Mouse (Mus musculus) neural tube, embryonic 11.5 days (tissue): ENCODE data around the gene Orc5. TPM values are rescaled to one million over a fixed set of nuclear protein-coding genes. Genes with fewer than 3 reads are reported as not detected.
"Not testable (repeated sequence)": the region's sequence is repeated elsewhere in the genome, so short reads cannot be mapped to it uniquely, and the experiment has no call there.

Source experiments
- ATAC-seq: fragments of 200-750 bp; cut with Nextera tagmentation; 2 replicates; pipeline ENCODE4 v1.8.0; 2017; ENCODE audit warnings: moderate number of reproducible peaks, mild to moderate bottlenecking, moderate TSS enrichment, moderate library complexity; ENCODE audit not compliant: insufficient read depth, low FRiP score, low TSS enrichment
- DNase-seq: peaks from one replicate; pipeline ENCODE4 v3.0.0-alpha.2; 2015; ENCODE audit warnings: low spot score
- H3K27ac ChIP-seq: fragments of 300-500 bp; sonication (generic); 2 replicates; pipeline ENCODE4 v1.5.1; 2014; ENCODE audit warnings: low read depth, mild to moderate bottlenecking, low read length
- H3K27me3 ChIP-seq: fragments of 300-500 bp; sonication (generic); 2 replicates; pipeline ENCODE4 v1.6.1; 2014; ENCODE audit warnings: mild to moderate bottlenecking, low read length, mixed read lengths; ENCODE audit not compliant: control insufficient read depth, insufficient read depth
- H3K36me3 ChIP-seq: fragments of 300-500 bp; sonication (generic); 2 replicates; pipeline ENCODE4 v1.6.1; 2014; ENCODE audit warnings: mild to moderate bottlenecking, low read length, moderate library complexity, mixed read lengths; ENCODE audit not compliant: control insufficient read depth, insufficient read depth
- H3K4me1 ChIP-seq: fragments of 300-500 bp; sonication (generic); 2 replicates; pipeline ENCODE4 v1.6.1; 2014; ENCODE audit warnings: low read length, mixed read lengths; ENCODE audit not compliant: control insufficient read depth, insufficient read depth
- H3K4me2 ChIP-seq: fragments of 300-500 bp; sonication (generic); 2 replicates; pipeline ENCODE4 v1.6.1; 2014; ENCODE audit warnings: low read depth, mild to moderate bottlenecking, moderate library complexity
- H3K4me3 ChIP-seq: fragments of 300-500 bp; sonication (generic); 2 replicates; pipeline ENCODE4 v1.5.1; 2014; ENCODE audit warnings: low read depth, low read length
- H3K9ac ChIP-seq: fragments of 300-500 bp; sonication (generic); 2 replicates; pipeline ENCODE4 v1.6.1; 2014; ENCODE audit warnings: mild to moderate bottlenecking, low read length
- H3K9me3 ChIP-seq: fragments of 300-500 bp; sonication (generic); 2 replicates; pipeline ENCODE4 v1.6.1; 2016; ENCODE audit warnings: low read length; ENCODE audit not compliant: control insufficient read depth
- WGBS: fragments of 180-500 bp; shearing (Covaris S2); extraction: QIAGEN DNeasy Blood & Tissue Kit; methylation state at CpG from one replicate; pipeline ENCODE4 v1.1.7; 2014; 5-methylcytosine and 5-hydroxymethylcytosine counted together
- polyA plus RNA-seq: library from polyadenylated mRNA; unstranded; fragments of >200 nt; fragmentation: Nextera tagmentation; extraction: Ambion mirVana; gene quantifications from 2 replicates; pipeline ENCODE4 v1.2.1, GENCODE M21; 2014

Gene Orc5
- polyA plus RNA-seq, 1 experiment from 2014 or later, result 49.0 TPM

DNA sequence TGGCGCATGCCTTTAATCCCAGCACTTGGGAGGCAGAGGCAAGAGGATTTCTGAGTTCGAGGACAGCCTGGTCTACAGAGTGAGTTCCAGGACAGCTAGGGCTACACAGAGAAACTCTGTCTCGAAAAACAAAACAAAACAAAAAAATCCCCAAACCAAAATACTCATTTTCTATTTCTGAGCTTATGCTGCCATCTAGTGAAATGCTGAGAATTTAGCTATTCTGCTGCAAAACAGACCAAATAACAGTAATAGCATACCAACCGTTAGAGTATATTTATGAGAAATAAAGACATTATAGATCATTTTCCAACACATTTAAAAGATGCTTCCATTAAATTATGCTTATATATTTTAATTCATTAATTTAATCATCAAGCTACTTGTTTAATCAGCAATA, 34.5 kb downstream of the Orc5 start:
- H3K4me2 ChIP-seq, H3K4me3 ChIP-seq, H3K27me3 ChIP-seq, H3K36me3 ChIP-seq, H3K4me1 ChIP-seq, H3K9me3 ChIP-seq, ATAC-seq, DNase-seq, H3K9ac ChIP-seq, H3K27ac ChIP-seq: not testable (repeated sequence)
- WGBS, result 93% methylated on average over 4 of the region's 4 CpGs

DNA sequence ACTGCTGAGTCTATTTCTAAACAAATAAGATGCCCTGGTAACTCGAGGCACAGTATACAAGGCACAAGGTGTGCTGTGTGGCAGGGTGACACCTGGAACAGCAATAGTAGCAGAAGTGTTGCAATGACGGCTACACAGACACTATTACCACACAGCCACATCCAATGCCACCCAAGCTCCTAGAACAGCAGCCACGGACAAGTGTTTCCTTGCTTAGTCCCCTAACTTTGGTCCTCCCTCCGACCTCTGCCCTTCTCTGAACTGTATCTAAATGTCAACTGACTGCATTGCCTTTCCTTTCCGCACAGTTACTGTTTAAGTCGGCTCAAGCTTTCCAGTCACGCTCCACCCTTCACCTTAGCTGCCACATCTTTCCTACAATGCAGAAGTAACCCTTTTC, 36.0 kb downstream of the Orc5 start:
- H3K27me3 ChIP-seq, H3K36me3 ChIP-seq, H3K27ac ChIP-seq, H3K4me2 ChIP-seq, DNase-seq, H3K9ac ChIP-seq, H3K9me3 ChIP-seq, H3K4me3 ChIP-seq, H3K4me1 ChIP-seq, ATAC-seq: not testable (repeated sequence)
- WGBS, result no CpG with 5 or more reads among the region's 7 CpGs

DNA sequence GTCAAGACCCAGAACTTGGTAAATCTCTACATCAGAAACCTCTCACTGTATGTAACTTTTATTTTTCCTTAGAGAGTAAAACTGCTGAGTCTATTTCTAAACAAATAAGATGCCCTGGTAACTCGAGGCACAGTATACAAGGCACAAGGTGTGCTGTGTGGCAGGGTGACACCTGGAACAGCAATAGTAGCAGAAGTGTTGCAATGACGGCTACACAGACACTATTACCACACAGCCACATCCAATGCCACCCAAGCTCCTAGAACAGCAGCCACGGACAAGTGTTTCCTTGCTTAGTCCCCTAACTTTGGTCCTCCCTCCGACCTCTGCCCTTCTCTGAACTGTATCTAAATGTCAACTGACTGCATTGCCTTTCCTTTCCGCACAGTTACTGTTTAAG, 37.6 kb downstream of the Orc5 start:
- not testable (repeated sequence) for H3K4me2 ChIP-seq, H3K9ac ChIP-seq, DNase-seq, H3K9me3 ChIP-seq, ATAC-seq, H3K27me3 ChIP-seq, H3K27ac ChIP-seq, H3K36me3 ChIP-seq, H3K4me3 ChIP-seq, H3K4me1 ChIP-seq
- no CpG with 5 or more reads among the region's 5 CpGs for WGBS

DNA sequence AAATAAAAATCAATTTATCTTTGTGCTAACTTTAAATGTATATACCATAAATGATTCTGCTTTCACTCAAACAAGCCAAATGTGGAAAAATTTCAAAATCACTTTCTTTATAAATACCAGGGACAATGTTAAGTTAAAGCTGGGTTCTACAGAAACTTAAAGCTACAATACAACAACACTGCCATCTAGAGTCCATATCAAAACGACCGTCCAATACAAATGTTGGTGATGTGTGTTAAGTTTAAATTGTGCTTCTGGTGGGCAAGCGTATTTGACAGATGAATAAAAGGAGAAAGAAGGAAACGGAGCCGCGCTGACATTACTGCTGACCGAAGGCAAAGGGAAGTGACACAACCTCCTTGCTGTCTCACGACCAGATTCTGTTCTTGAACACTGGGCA, 38.4 kb downstream of the Orc5 start:
- ATAC-seq (no peak), DNase-seq (peak; percentile 45)
- 82% methylated on average over 8 of the region's 8 CpGs for WGBS
- H3K4me1 ChIP-seq, result no peaks in the 10 kb centered on the region
- no peak overlapping the region for H3K4me2 ChIP-seq
- H3K4me3 ChIP-seq, result no peak overlapping the region
- no peaks in the 10 kb centered on the region for H3K9me3 ChIP-seq
- H3K27me3 ChIP-seq, result no peaks in the 10 kb centered on the region
- peaks cover 2% of the 10 kb centered on the region; the same call in 1 of the 2 replicates for H3K36me3 ChIP-seq
- no peak overlapping the region for H3K9ac ChIP-seq
- H3K27ac ChIP-seq, result no peak overlapping the region

DNA sequence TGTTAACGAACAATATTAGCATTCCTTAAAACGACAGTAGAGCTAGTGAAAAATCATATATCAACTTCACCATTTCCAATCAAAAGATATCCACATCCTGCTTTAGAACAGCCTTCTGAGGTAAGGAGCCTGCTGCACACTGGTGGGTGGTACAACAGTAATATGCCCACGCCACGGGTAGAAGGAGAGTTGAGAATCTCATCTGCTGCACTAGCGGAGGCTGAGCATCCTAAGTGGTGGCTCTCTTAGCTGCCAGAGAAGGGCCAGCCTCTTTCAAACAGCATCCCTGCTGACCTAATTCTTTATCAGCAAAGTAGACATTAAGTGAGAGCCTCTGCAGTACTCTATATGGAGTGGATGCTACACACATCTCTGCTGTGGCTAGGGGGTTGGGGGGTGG, 41.7 kb downstream of the Orc5 start:
- ATAC-seq, result no peak
- no peak for DNase-seq
- Histone ChIP-seq H3K4me2 (no peak overlapping the region), H3K4me3 (no peak overlapping the region), H3K9me3 (no peaks in the 10 kb centered on the region), H3K27me3 (no peaks in the 10 kb centered on the region), H3K4me1 (no peaks in the 10 kb centered on the region), H3K36me3 (peaks cover 2% of the 10 kb centered on the region; the same call in 1 of the 2 replicates), H3K27ac (no peak overlapping the region), H3K9ac (no peak overlapping the region)
- 94% methylated on average over 5 of the region's 5 CpGs for WGBS

DNA sequence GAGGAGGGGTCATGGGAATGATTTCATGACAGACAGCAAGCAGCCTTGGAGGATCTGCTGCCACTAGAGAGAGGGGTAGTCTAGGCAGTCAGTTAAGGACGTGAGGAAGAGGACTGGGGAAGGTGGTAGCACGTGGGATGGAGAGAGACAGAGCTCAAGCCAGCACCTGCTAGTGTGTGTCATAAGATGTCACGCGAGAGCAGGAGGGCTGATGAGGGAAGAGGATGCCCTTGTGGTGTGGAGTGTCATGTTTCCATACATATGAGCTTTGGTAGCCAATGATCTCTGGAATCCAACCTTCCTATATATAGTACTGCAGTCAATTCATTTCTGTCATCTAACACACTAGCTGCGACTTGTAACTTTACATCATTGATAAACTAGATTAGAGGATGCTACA, 50.8 kb downstream of the Orc5 start:
- DNase-seq (no peak), ATAC-seq (no peak)
- Histone ChIP-seq H3K27me3 (no peaks in the 10 kb centered on the region), H3K4me1 (no peaks in the 10 kb centered on the region), H3K9ac (no peak overlapping the region), H3K36me3 (no peaks in the 10 kb centered on the region), H3K4me2 (no peak overlapping the region), H3K27ac (no peak overlapping the region), H3K4me3 (no peak overlapping the region), H3K9me3 (no peaks in the 10 kb centered on the region)
- WGBS, result 94% methylated on average over 5 of the region's 5 CpGs

DNA sequence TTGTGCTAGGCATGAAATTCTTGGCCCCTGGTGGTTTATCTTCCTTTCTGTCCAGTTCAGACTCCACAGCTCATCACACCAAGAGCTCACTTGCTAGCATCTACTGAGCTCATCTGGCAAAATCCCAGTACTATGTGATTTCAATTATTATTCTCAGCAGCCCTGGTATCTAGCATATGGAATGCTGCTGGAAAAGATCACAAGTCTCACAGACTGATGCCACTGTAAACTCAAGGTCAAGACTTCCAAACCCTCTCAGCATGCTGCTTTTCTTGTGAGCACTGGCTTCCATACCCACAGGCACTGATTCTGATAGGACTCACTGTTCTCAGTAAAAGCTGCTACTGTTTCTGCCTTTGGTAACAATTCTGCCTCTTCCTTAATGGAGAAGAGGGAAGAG, 59.1 kb downstream of the Orc5 start:
- DNase-seq (no peak), ATAC-seq (no peak)
- no peak overlapping the region for H3K27ac ChIP-seq
- H3K4me2 ChIP-seq, result no peak overlapping the region
- no peaks in the 10 kb centered on the region for H3K9me3 ChIP-seq
- no peak overlapping the region for H3K4me3 ChIP-seq
- H3K9ac ChIP-seq, result no peak overlapping the region
- no peaks in the 10 kb centered on the region for H3K4me1 ChIP-seq
- no peaks in the 10 kb centered on the region for H3K27me3 ChIP-seq
- H3K36me3 ChIP-seq, result no peaks in the 10 kb centered on the region

DNA sequence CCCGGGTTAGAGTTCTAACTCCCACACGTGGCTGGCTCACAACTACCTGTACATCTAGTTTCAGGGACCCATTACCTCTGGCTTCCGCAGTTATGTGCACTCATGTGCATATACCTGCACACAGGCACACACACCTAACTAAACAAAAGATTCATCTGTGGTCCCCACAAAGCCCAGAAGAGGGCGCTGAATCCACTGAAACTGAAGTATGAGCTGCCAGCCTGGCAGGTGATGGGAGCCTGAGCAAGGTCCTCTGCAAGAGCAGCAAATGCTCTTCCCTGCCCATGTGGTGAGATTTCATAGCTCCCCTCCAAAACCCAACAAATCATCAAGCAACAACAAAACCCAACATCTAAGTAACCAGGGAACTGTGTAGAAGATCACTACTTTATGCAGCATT, 61.1 kb downstream of the Orc5 start:
- no peak overlapping the region for H3K27ac ChIP-seq
- no peaks in the 10 kb centered on the region for H3K9me3 ChIP-seq
- no peak overlapping the region for H3K4me3 ChIP-seq
- 71% methylated on average over 4 of the region's 4 CpGs for WGBS
- H3K4me1 ChIP-seq, result no peaks in the 10 kb centered on the region
- no peak overlapping the region for H3K4me2 ChIP-seq
- no peaks in the 10 kb centered on the region for H3K27me3 ChIP-seq
- no peak for ATAC-seq
- DNase-seq, result peak; percentile 32
- no peaks in the 10 kb centered on the region for H3K36me3 ChIP-seq
- no peak overlapping the region for H3K9ac ChIP-seq

DNA sequence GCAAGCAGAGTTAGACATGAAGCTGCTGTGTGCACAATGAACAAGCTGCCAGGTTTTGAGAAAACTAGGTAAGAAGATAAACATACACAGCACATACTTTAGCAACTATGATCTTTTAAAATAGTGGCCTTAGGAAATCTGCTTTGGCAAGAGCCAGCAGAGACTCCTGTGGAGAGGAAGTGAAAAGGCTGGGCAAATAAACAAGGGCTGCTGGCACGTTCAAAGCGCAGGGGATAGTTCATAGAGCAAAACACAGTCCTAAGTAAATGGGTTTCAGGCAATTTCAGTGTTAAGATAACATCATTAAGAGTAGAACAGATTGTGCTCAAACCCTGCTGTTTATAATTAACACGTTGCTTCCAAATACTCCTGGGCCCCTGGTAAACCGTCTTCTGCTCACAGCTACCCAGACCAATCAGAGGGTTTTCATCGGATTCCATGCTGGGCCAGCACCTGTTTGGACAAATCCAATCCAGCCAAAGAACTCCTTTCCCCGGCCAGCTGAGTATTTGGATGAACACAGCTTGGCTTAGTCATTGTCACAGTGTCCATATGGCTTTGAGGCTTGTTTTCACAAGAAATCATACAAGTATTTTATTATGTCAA, 63.5 kb downstream of the Orc5 start:
- Histone ChIP-seq H3K4me1 (no peaks in the 10 kb centered on the region), H3K27ac (no peak overlapping the region), H3K36me3 (no peaks in the 10 kb centered on the region), H3K27me3 (no peaks in the 10 kb centered on the region), H3K9ac (no peak overlapping the region), H3K9me3 (no peaks in the 10 kb centered on the region), H3K4me2 (no peak overlapping the region), H3K4me3 (no peak overlapping the region)
- DNase-seq (no peak), ATAC-seq (no peak)
- 66% methylated on average over 6 of the region's 6 CpGs for WGBS
